In genomic region chr5:143817931-143818311, GRCm38 (mm10) we compare ENCODE assay signal across 8 mouse cellular contexts. TPM values are rescaled to one million over a fixed set of nuclear protein-coding genes. Genes with fewer than 3 reads are reported as not detected.
DNase-seq lines count a peak whose midpoint lies in the region; ATAC-seq lines count a peak whose summit lies in the region.

No protein-coding gene starts in this region.

- peak overlapping the region; percentile 84 for H3K9ac ChIP-seq in forebrain, embryonic 13.5 days
- H3K9ac ChIP-seq in limb, embryonic 11.5 days (ENCODE audit: low read length), result peak overlapping the region; percentile 74
- H3K9ac ChIP-seq in midbrain, embryonic 16.5 days (ENCODE audit: low read depth, low read length), result peak overlapping the region; percentile 83

- peaks cover 12% of the 10 kb centered on the region for H3K4me1 ChIP-seq in forebrain, embryonic 13.5 days
- peaks cover 2% of the 10 kb centered on the region; the same call in 1 of the 2 replicates for H3K4me1 ChIP-seq in limb, embryonic 11.5 days (ENCODE audit: control insufficient read depth, insufficient read depth, low read length)
- H3K4me1 ChIP-seq in midbrain, embryonic 16.5 days (ENCODE audit: control insufficient read depth, insufficient read depth, low read length), result peaks cover 12% of the 10 kb centered on the region

- no peaks in the 10 kb centered on the region for H3K9me3 ChIP-seq in forebrain, embryonic 13.5 days (replicated peaks)
- H3K9me3 ChIP-seq in limb, embryonic 11.5 days (ENCODE audit: control insufficient read depth, low read length), result no peaks in the 10 kb centered on the region
- H3K9me3 ChIP-seq in midbrain, embryonic 16.5 days (replicated peaks; ENCODE audit: control insufficient read depth, low read length, poor library complexity, severe bottlenecking), result no peaks in the 10 kb centered on the region

- intact Hi-C loops in left cerebral cortex, postnatal 10 days (cut with DNase I), result no loop called here

- H3K27ac ChIP-seq in forebrain, embryonic 13.5 days, result peak overlapping the region; percentile 72
- H3K27ac ChIP-seq in limb, embryonic 11.5 days (replicated peaks; ENCODE audit: low read depth, low read length), result no peak overlapping the region
- peak overlapping the region; percentile 54 for H3K27ac ChIP-seq in midbrain, embryonic 16.5 days (ENCODE audit: low read length)

- H3K4me2 ChIP-seq in forebrain, embryonic 13.5 days, result peak overlapping the region; percentile 70
- H3K4me2 ChIP-seq in limb, embryonic 11.5 days (ENCODE audit: low read depth, severe bottlenecking), result peak overlapping the region; percentile 66
- H3K4me2 ChIP-seq in midbrain, embryonic 16.5 days (ENCODE audit: low read length), result peak overlapping the region; percentile 80

- no peaks in the 10 kb centered on the region for H3K27me3 ChIP-seq in forebrain, embryonic 13.5 days
- no peaks in the 10 kb centered on the region for H3K27me3 ChIP-seq in limb, embryonic 11.5 days (ENCODE audit: control insufficient read depth, insufficient read depth, low read length)
- H3K27me3 ChIP-seq in midbrain, embryonic 16.5 days (ENCODE audit: control insufficient read depth, insufficient read depth, low read depth, low read length), result no peaks in the 10 kb centered on the region

- peak; percentile 78 for ATAC-seq in forebrain, embryonic 13.5 days
- ATAC-seq in limb, embryonic 11.5 days (ENCODE audit: insufficient number of reproducible peaks, low FRiP score, low TSS enrichment, low read depth), result peak; percentile 75
- ATAC-seq in midbrain, embryonic 16.5 days, result peak; percentile 76; the same call in 1 of the 2 replicates

- WGBS in forebrain, embryonic 13.5 days, result under 1% methylated on average over 32 of the region's 32 CpGs
- under 1% methylated on average over 32 of the region's 32 CpGs for WGBS in limb, embryonic 11.5 days
- under 1% methylated on average over 32 of the region's 32 CpGs for WGBS in midbrain, embryonic 16.5 days

- peak; percentile 29 for DNase-seq in urinary bladder, postnatal 14 days (ENCODE audit: low spot score)
- DNase-seq in urinary bladder, postnatal 4 days (ENCODE audit: low spot score in 2 of 2), result no peak
- no peak for DNase-seq in limb, embryonic 11.5 days (ENCODE audit: low spot score)
- DNase-seq in left cerebral cortex, postnatal 10 days (ENCODE audit: extremely low spot score in 1 of 2, low spot score in 2 of 2), result no peak
- no peak for DNase-seq in layer of hippocampus, adult 9-10 months (ENCODE audit: low spot score)
- DNase-seq in frontal cortex, postnatal 14 days (ENCODE audit: low spot score in 2 of 2), result no peak

- H3K4me3 ChIP-seq in forebrain, embryonic 13.5 days, result peak overlapping the region; percentile 82
- peak overlapping the region; percentile 86 for H3K4me3 ChIP-seq in limb, embryonic 11.5 days (ENCODE audit: low read depth, low read length)
- peak overlapping the region; percentile 75 for H3K4me3 ChIP-seq in midbrain, embryonic 16.5 days (ENCODE audit: low read depth, low read length)

- no peaks in the 10 kb centered on the region for H3K36me3 ChIP-seq in forebrain, embryonic 13.5 days (ENCODE audit: poor library complexity, severe bottlenecking)
- H3K36me3 ChIP-seq in limb, embryonic 11.5 days (ENCODE audit: control insufficient read depth, insufficient read depth, low read length), result no peaks in the 10 kb centered on the region
- no peaks in the 10 kb centered on the region for H3K36me3 ChIP-seq in midbrain, embryonic 16.5 days (ENCODE audit: control insufficient read depth, insufficient read depth, low read length)

RNA-seq across cellular contexts. Expression of gene Eif2ak1, which starts 0.3 kb away (rescaled TPM):
- polyA plus RNA-seq in forebrain, embryonic 13.5 days (2015; fragmentation: Nextera tagmentation; extraction: Ambion mirVana), result 44.9 and 45.6 TPM in 2 replicates
- polyA plus RNA-seq in limb, embryonic 11.5 days (2014; fragmentation: Nextera tagmentation; extraction: Ambion mirVana), result 50.1 and 55.1 TPM in 2 replicates
- polyA plus RNA-seq in midbrain, embryonic 16.5 days (2015; fragmentation: Nextera tagmentation; extraction: Ambion mirVana), result 42.8 and 45.1 TPM in 2 replicates
- 10 to 100 TPM; 46.3 to 46.6 TPM for total RNA-seq in left cerebral cortex, postnatal 10 days (2021)
